Comparison of ENCODE assay signal across 9 mouse cellular contexts in genomic region chr2:59653306-59654165, GRCm38 (mm10). TPM values are rescaled to one million over a fixed set of nuclear protein-coding genes. Genes with fewer than 3 reads are reported as not detected.
DNase-seq lines count a peak whose midpoint lies in the region; ATAC-seq and TF ChIP-seq lines count a peak whose summit lies in the region.
"Had no signal": no experiment of that assay in that cellular context is flagged by ENCODE, and none has a peak within 500 bp of the region (broad histone marks: within the 10 kb centered on the region; RNA-seq: fewer than 3 reads in every experiment).

No protein-coding gene starts in this region.

- DNase-seq in embryonic facial prominence, embryonic 11.5 days (ENCODE audit: low spot score), result peak; percentile 59
- DNase-seq in embryonic facial prominence, embryonic 10.5 days (ENCODE audit: low spot score), result no peak
- peak; percentile 40 for DNase-seq in lung, postnatal 36 days
- DNase-seq in lung, postnatal 4 days, result no peak
- peak; percentile 26 to 37 for DNase-seq in layer of hippocampus, postnatal 10 days (ENCODE audit: low spot score in 2 of 2)
- no peak for DNase-seq in stomach, postnatal 0 days (ENCODE audit: low spot score)
- no peak for DNase-seq in spleen, postnatal 14 days (ENCODE audit: low spot score in 2 of 2)
- no peak for DNase-seq in adrenal gland, adult 2 months

- no peak overlapping the region for H3K4me3 ChIP-seq in embryonic facial prominence, embryonic 11.5 days (ENCODE audit: low read depth, low read length)
- no peak overlapping the region for H3K4me3 ChIP-seq in embryonic facial prominence, embryonic 10.5 days
- H3K4me3 ChIP-seq in stomach, postnatal 0 days (ENCODE audit: low read depth, low read length), result no peak overlapping the region
- H3K4me3 ChIP-seq: limb, embryonic 13.5 days had no signal

- H3K27ac ChIP-seq in embryonic facial prominence, embryonic 11.5 days (replicated peaks; ENCODE audit: low read depth, low read length), result no peak overlapping the region
- H3K27ac ChIP-seq in embryonic facial prominence, embryonic 10.5 days (replicated peaks), result no peak overlapping the region; the same call in 1 of the 2 replicates
- no peak overlapping the region for H3K27ac ChIP-seq in stomach, postnatal 0 days (replicated peaks)
- H3K27ac ChIP-seq: limb, embryonic 13.5 days had no signal

- H3K4me2 ChIP-seq in embryonic facial prominence, embryonic 11.5 days (ENCODE audit: low read depth, low read length), result no peak overlapping the region
- H3K4me2 ChIP-seq in stomach, postnatal 0 days (replicated peaks; ENCODE audit: low read depth), result no peak overlapping the region
- H3K4me2 ChIP-seq: limb, embryonic 13.5 days had no signal

- 0 out of 2 replicates have a peak, but pooled peaks cover under 1% of the 10 kb centered on the region for H3K4me1 ChIP-seq in embryonic facial prominence, embryonic 11.5 days (ENCODE audit: control insufficient read depth, insufficient read depth, low read length)
- peaks cover 51% of the 10 kb centered on the region for H3K4me1 ChIP-seq in embryonic facial prominence, embryonic 10.5 days
- H3K4me1 ChIP-seq in stomach, postnatal 0 days (replicated peaks; ENCODE audit: control insufficient read depth, insufficient read depth), result no peaks in the 10 kb centered on the region

- H3K9me3 ChIP-seq in embryonic facial prominence, embryonic 11.5 days (replicated peaks; ENCODE audit: control insufficient read depth, low read length), result no peaks in the 10 kb centered on the region
- H3K9me3 ChIP-seq in embryonic facial prominence, embryonic 10.5 days, result no peaks in the 10 kb centered on the region
- H3K9me3 ChIP-seq in stomach, postnatal 0 days (ENCODE audit: control insufficient read depth, low read length), result no peaks in the 10 kb centered on the region
- H3K9me3 ChIP-seq: limb, embryonic 13.5 days had no signal

- no peak for ATAC-seq in embryonic facial prominence, embryonic 11.5 days (replicated peaks; ENCODE audit: insufficient number of reproducible peaks, low FRiP score, low TSS enrichment, low read depth)
- ATAC-seq in stomach, postnatal 0 days (ENCODE audit: low FRiP score, low TSS enrichment), result 0 out of 2 replicates have a peak, but pooled peaks have one; percentile 35

- no peak overlapping the region for H3K9ac ChIP-seq in embryonic facial prominence, embryonic 11.5 days (replicated peaks; ENCODE audit: low read length)
- no peak overlapping the region for H3K9ac ChIP-seq in stomach, postnatal 0 days (ENCODE audit: low read length)
- H3K9ac ChIP-seq: limb, embryonic 13.5 days had no signal

- 52% methylated on average over 8 of the region's 8 CpGs for WGBS in embryonic facial prominence, embryonic 11.5 days
- WGBS in embryonic facial prominence, embryonic 10.5 days, result 52% methylated on average over 8 of the region's 8 CpGs
- WGBS in stomach, postnatal 0 days, result 58% methylated on average over 8 of the region's 8 CpGs

- no peaks in the 10 kb centered on the region for H3K27me3 ChIP-seq in embryonic facial prominence, embryonic 11.5 days (ENCODE audit: control insufficient read depth, insufficient read depth, low read length)
- peaks cover 6% of the 10 kb centered on the region; the same call in 1 of the 2 replicates for H3K27me3 ChIP-seq in embryonic facial prominence, embryonic 10.5 days (replicated peaks; ENCODE audit: low read depth, poor library complexity, severe bottlenecking)
- H3K27me3 ChIP-seq in stomach, postnatal 0 days (ENCODE audit: control insufficient read depth, insufficient read depth, low read length), result no peaks in the 10 kb centered on the region
- H3K27me3 ChIP-seq: limb, embryonic 13.5 days had no signal

- TF ChIP-seq CTCF in stomach, postnatal 0 days (IDR thresholded peaks at IDR 0.05; ENCODE audit: low read depth), result no peak

- H3K36me3 ChIP-seq in embryonic facial prominence, embryonic 11.5 days (replicated peaks; ENCODE audit: control insufficient read depth, insufficient read depth, low read depth, low read length), result no peaks in the 10 kb centered on the region
- H3K36me3 ChIP-seq in embryonic facial prominence, embryonic 10.5 days (replicated peaks), result peaks cover 19% of the 10 kb centered on the region
- no peaks in the 10 kb centered on the region for H3K36me3 ChIP-seq in stomach, postnatal 0 days (ENCODE audit: control insufficient read depth, insufficient read depth, low read length)

- TF ChIP-seq EP300 in stomach, postnatal 0 days (optimal IDR thresholded peaks at IDR 0.05), result no peak

RNA-seq across cellular contexts. Expression of gene Tanc1, which starts 41.7 kb away (rescaled TPM):
- 20.6 and 22.7 TPM in 2 replicates for polyA plus RNA-seq in embryonic facial prominence, embryonic 11.5 days (2014; fragmentation: Nextera tagmentation; extraction: Ambion mirVana)
- polyA plus RNA-seq in embryonic facial prominence, embryonic 10.5 days (2016; fragmentation: Nextera tagmentation; extraction: Ambion mirVana), result 34.9 and 41.2 TPM in 2 replicates
- total RNA-seq in layer of hippocampus, postnatal 10 days (2021), result 10 to 100 TPM; 20.9 to 32.2 TPM
- polyA plus RNA-seq in stomach, postnatal 0 days (2015; fragmentation: Nextera tagmentation; extraction: Ambion mirVana), result 13.4 and 15.7 TPM in 2 replicates
- total RNA-seq in adrenal gland, adult 2 months (2021), result 10 to 100 TPM; 16.4 to 17.3 TPM
- 5.6 and 5.7 TPM in 2 replicates for polyA plus RNA-seq in adrenal gland, adult 2 months (2012; rRNA removed)

Comparison
In these comparisons a context has a peak if more than half of its experiments do, and no peak if none do; other contexts are left out.
1. DNase-seq: peak in embryonic facial prominence, embryonic 11.5 days (single experiment), lung, postnatal 36 days (single experiment) and layer of hippocampus, postnatal 10 days (2 of 2); none in embryonic facial prominence, embryonic 10.5 days (single experiment), lung, postnatal 4 days (0 of 2), stomach, postnatal 0 days (single experiment), spleen, postnatal 14 days (0 of 2) and adrenal gland, adult 2 months (single experiment).